Mouse (Mus musculus) cerebellum, adult 9-11 months (tissue): ENCODE data around the gene Hoxa1.

ENCODE experiments used
- DNase-seq: peaks from one replicate; pipeline ENCODE4 v3.0.0; 2022

Gene Hoxa1

GRCm38 (mm10) chr6:52157466-52158275 is 446 bp downstream of the Hoxa1 start:
- DNase-seq, result no peak

- DNase-seq, result no peak
Measured at GRCm38 (mm10) chr6:52156551-52157200, 1.4 kb downstream of the Hoxa1 start.

GRCm38 (mm10) chr6:52155471-52155870 is 2.6 kb downstream of the Hoxa1 start:
- DNase-seq, result no peak

GRCm38 (mm10) chr6:52154044-52154443 is 4.1 kb downstream of the Hoxa1 start:
- no peak for DNase-seq

GRCm38 (mm10) chr6:52153270-52153669 is 4.8 kb downstream of the Hoxa1 start:
- no peak for DNase-seq

GRCm38 (mm10) chr6:52152226-52153193 is 5.6 kb downstream of the Hoxa1 start:
- no peak for DNase-seq

- no peak for DNase-seq
Measured at GRCm38 (mm10) chr6:52151571-52151970, 6.5 kb downstream of the Hoxa1 start.

- no peak for DNase-seq
Measured at GRCm38 (mm10) chr6:52150401-52150966, 7.6 kb downstream of the Hoxa1 start.

GRCm38 (mm10) chr6:52139115-52139514 is 19.0 kb downstream of the Hoxa1 start:
- DNase-seq, result no peak

GRCm38 (mm10) chr6:52138576-52138975 is 19.5 kb downstream of the Hoxa1 start:
- DNase-seq, result no peak

- DNase-seq, result no peak
Measured at GRCm38 (mm10) chr6:52137841-52138535, 20.1 kb downstream of the Hoxa1 start.

GRCm38 (mm10) chr6:52123673-52124072 is 34.4 kb downstream of the Hoxa1 start:
- DNase-seq, result no peak

- DNase-seq, result no peak
Measured at GRCm38 (mm10) chr6:52121173-52121572, 36.9 kb downstream of the Hoxa1 start.

GRCm38 (mm10) chr6:52118903-52119635 is 39.0 kb downstream of the Hoxa1 start:
- DNase-seq, result no peak

- no peak for DNase-seq
Measured at GRCm38 (mm10) chr6:52115899-52116298, 42.2 kb downstream of the Hoxa1 start.

- DNase-seq, result no peak
Measured at GRCm38 (mm10) chr6:52111846-52112245, 46.3 kb downstream of the Hoxa1 start.

- DNase-seq, result no peak
Measured at GRCm38 (mm10) chr6:52107400-52107799, 50.7 kb downstream of the Hoxa1 start.

GRCm38 (mm10) chr6:52106716-52107115 is 51.4 kb downstream of the Hoxa1 start:
- DNase-seq, result no peak

- no peak for DNase-seq
Measured at GRCm38 (mm10) chr6:52106178-52106577, 51.9 kb downstream of the Hoxa1 start.
